ENCODE assay signal across 8 mouse cellular contexts in genomic region chr17:29436871-29437534, GRCm38 (mm10). TPM values are rescaled to one million over a fixed set of nuclear protein-coding genes. Genes with fewer than 3 reads are reported as not detected.
DNase-seq lines count a peak whose midpoint lies in the region; ATAC-seq and TF ChIP-seq lines count a peak whose summit lies in the region.

No protein-coding gene starts in this region.

- no peaks in the 10 kb centered on the region for H3K36me3 ChIP-seq in heart, embryonic 11.5 days (ENCODE audit: control insufficient read depth, insufficient read depth, low read length)
- H3K36me3 ChIP-seq in kidney, embryonic 15.5 days = no peaks in the 10 kb centered on the region
- no peaks in the 10 kb centered on the region for H3K36me3 ChIP-seq in limb, embryonic 15.5 days
- no peaks in the 10 kb centered on the region for H3K36me3 ChIP-seq in midbrain, embryonic 16.5 days (ENCODE audit: control insufficient read depth, insufficient read depth, low read length)

- no peaks in the 10 kb centered on the region for H3K9me3 ChIP-seq in heart, embryonic 11.5 days (replicated peaks; ENCODE audit: control insufficient read depth, low read length)
- no peaks in the 10 kb centered on the region for H3K9me3 ChIP-seq in kidney, embryonic 15.5 days (replicated peaks)
- H3K9me3 ChIP-seq in limb, embryonic 15.5 days = no peaks in the 10 kb centered on the region
- H3K9me3 ChIP-seq in midbrain, embryonic 16.5 days (replicated peaks; ENCODE audit: control insufficient read depth, low read length, poor library complexity, severe bottlenecking) = no peaks in the 10 kb centered on the region

- ATAC-seq in heart, embryonic 11.5 days (replicated peaks; ENCODE audit: insufficient number of reproducible peaks, low FRiP score, low TSS enrichment) = peak; percentile 78
- peak; percentile 89 for ATAC-seq in kidney, embryonic 15.5 days (replicated peaks; ENCODE audit: low FRiP score)
- ATAC-seq in limb, embryonic 15.5 days (ENCODE audit: insufficient number of reproducible peaks, low FRiP score, low TSS enrichment, low read depth) = peak; percentile 55; the same call in 1 of the 2 replicates
- ATAC-seq in midbrain, embryonic 16.5 days = peak; percentile 88

- H3K4me3 ChIP-seq in embryonic fibroblast, embryonic 13.5 days (ENCODE audit: insufficient read depth, low read length) = no peak overlapping the region
- peak overlapping the region; percentile 38 for H3K4me3 ChIP-seq in heart, embryonic 11.5 days (ENCODE audit: low read depth, low read length)
- peak overlapping the region; percentile 46 for H3K4me3 ChIP-seq in kidney, embryonic 15.5 days (replicated peaks)
- H3K4me3 ChIP-seq in limb, embryonic 15.5 days = peak overlapping the region; percentile 39
- H3K4me3 ChIP-seq in midbrain, embryonic 16.5 days (ENCODE audit: low read depth, low read length) = peak overlapping the region; percentile 40

- no peak for TF ChIP-seq POLR2A in embryonic fibroblast, embryonic 13.5 days (IDR thresholded peaks at IDR 0.05; ENCODE audit: low read depth, low read length)

- no peaks in the 10 kb centered on the region for H3K4me1 ChIP-seq in embryonic fibroblast, embryonic 13.5 days (ENCODE audit: control insufficient read depth, insufficient read depth, low read length)
- peaks cover 62% of the 10 kb centered on the region for H3K4me1 ChIP-seq in heart, embryonic 11.5 days (ENCODE audit: control insufficient read depth, insufficient read depth, low read length)
- H3K4me1 ChIP-seq in kidney, embryonic 15.5 days = peaks cover 45% of the 10 kb centered on the region
- H3K4me1 ChIP-seq in limb, embryonic 15.5 days = peaks cover 25% of the 10 kb centered on the region
- H3K4me1 ChIP-seq in midbrain, embryonic 16.5 days (ENCODE audit: control insufficient read depth, insufficient read depth, low read length) = peaks cover 14% of the 10 kb centered on the region

- H3K4me2 ChIP-seq in heart, embryonic 11.5 days = peak overlapping the region; percentile 65
- H3K4me2 ChIP-seq in kidney, embryonic 15.5 days = peak overlapping the region; percentile 80
- peak overlapping the region; percentile 77 for H3K4me2 ChIP-seq in limb, embryonic 15.5 days
- H3K4me2 ChIP-seq in midbrain, embryonic 16.5 days (ENCODE audit: low read length) = peak overlapping the region; percentile 71

- no peaks in the 10 kb centered on the region for H3K27me3 ChIP-seq in heart, embryonic 11.5 days (ENCODE audit: control insufficient read depth, insufficient read depth, low read length)
- no peaks in the 10 kb centered on the region for H3K27me3 ChIP-seq in kidney, embryonic 15.5 days
- H3K27me3 ChIP-seq in limb, embryonic 15.5 days = no peaks in the 10 kb centered on the region
- no peaks in the 10 kb centered on the region for H3K27me3 ChIP-seq in midbrain, embryonic 16.5 days (ENCODE audit: control insufficient read depth, insufficient read depth, low read depth, low read length)

- H3K27ac ChIP-seq in embryonic fibroblast, embryonic 13.5 days (ENCODE audit: insufficient read depth, low read length) = peak overlapping the region; percentile 5; the same call in 1 of the 2 replicates
- H3K27ac ChIP-seq in heart, embryonic 11.5 days (ENCODE audit: low read depth, low read length) = peak overlapping the region; percentile 92
- peak overlapping the region; percentile 92 for H3K27ac ChIP-seq in kidney, embryonic 15.5 days
- peak overlapping the region; percentile 67 for H3K27ac ChIP-seq in limb, embryonic 15.5 days
- peak overlapping the region; percentile 85 for H3K27ac ChIP-seq in midbrain, embryonic 16.5 days (ENCODE audit: low read length)

- peak; percentile 91 for DNase-seq in CD4-positive, CD25-positive, alpha-beta regulatory T cell, adult 2 months (ENCODE audit: low read depth, low spot score)
- DNase-seq in brain, adult 2 months (ENCODE audit: low read depth, low spot score) = peak; percentile 86
- DNase-seq in spleen, postnatal 14 days (ENCODE audit: low spot score in 2 of 2) = peak; percentile 68 to 80

- H3K9ac ChIP-seq in heart, embryonic 11.5 days (ENCODE audit: low read depth, low read length) = peak overlapping the region; percentile 73
- H3K9ac ChIP-seq in kidney, embryonic 15.5 days = peak overlapping the region; percentile 27
- H3K9ac ChIP-seq in limb, embryonic 15.5 days = peak overlapping the region; percentile 28; the same call in 1 of the 2 replicates
- peak overlapping the region; percentile 70 for H3K9ac ChIP-seq in midbrain, embryonic 16.5 days (ENCODE audit: low read depth, low read length)

- under 1% methylated on average over 32 of the region's 36 CpGs for WGBS in heart, embryonic 11.5 days (ENCODE audit: insufficient replicate concordance)
- WGBS in kidney, embryonic 15.5 days = under 1% methylated on average over 36 of the region's 36 CpGs
- WGBS in limb, embryonic 15.5 days = 2% methylated on average over 35 of the region's 36 CpGs
- under 1% methylated on average over 31 of the region's 36 CpGs for WGBS in midbrain, embryonic 16.5 days

- TF ChIP-seq CTCF in embryonic fibroblast, embryonic 13.5 days (IDR thresholded peaks at IDR 0.05; ENCODE audit: borderline replicate concordance, insufficient read depth, low read length) = no peak

RNA-seq across cellular contexts. Expression of gene Pim1, which starts 53.5 kb away (rescaled TPM):
- 27.5 and 30.7 TPM in 2 replicates for polyA plus RNA-seq in embryonic fibroblast, embryonic 13.5 days (2011; ENCODE audit: insufficient read length, low read depth, missing spikeins)
- 23.5 and 27.3 TPM in 2 replicates for polyA plus RNA-seq in heart, embryonic 11.5 days (2014; fragmentation: Nextera tagmentation; extraction: Ambion mirVana)
- 17.8 and 17.9 TPM in 2 replicates for polyA plus RNA-seq in kidney, embryonic 15.5 days (2015; fragmentation: Nextera tagmentation; extraction: Ambion mirVana)
- 20.0 and 21.6 TPM in 2 replicates for polyA plus RNA-seq in limb, embryonic 15.5 days (2015; fragmentation: Nextera tagmentation; extraction: Ambion mirVana)
- 7.3 and 7.6 TPM in 2 replicates for polyA plus RNA-seq in midbrain, embryonic 16.5 days (2015; fragmentation: Nextera tagmentation; extraction: Ambion mirVana)

Comparison
In these comparisons a context has a peak if more than half of its experiments do, and no peak if none do; other contexts are left out.
1. H3K27ac ChIP-seq: peak in every context shown above with its lines; median percentile 92 in heart, embryonic 11.5 days; 92 in kidney, embryonic 15.5 days; 85 in midbrain, embryonic 16.5 days; 67 in limb, embryonic 15.5 days; 5 in embryonic fibroblast, embryonic 13.5 days.